In the genomic region with DNA sequence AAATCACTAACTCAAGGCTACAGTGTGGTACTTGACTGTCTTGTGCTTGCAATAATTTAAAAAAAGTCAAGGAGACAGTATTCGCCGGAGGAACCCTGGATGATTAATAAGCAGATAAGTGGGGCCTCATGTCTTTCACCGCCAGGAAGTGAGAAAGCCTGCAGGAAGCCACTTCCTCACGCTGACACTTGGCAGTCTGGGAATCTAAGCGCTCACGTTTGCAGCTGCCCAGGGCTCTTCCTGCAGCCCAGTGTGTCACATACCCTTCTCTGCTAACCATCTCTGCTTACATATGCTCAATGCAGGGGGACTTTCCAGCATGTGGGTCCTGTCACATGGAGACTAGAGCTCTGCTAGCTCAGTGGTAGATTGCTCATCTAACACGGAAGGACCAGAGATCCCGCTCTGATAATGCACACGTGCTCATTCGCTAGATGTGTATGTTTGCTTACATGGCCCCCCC, we compare ENCODE assay signal across 8 mouse cellular contexts. TPM values are rescaled to one million over a fixed set of nuclear protein-coding genes. Genes with fewer than 3 reads are reported as not detected.
A peak's percentile ranks its signal among the peaks of the same experiment; 100 is the strongest.
DNase-seq lines count a peak whose midpoint lies in the region; ATAC-seq and TF ChIP-seq lines count a peak whose summit lies in the region.

No protein-coding gene starts in this region.

- no peaks in the 10 kb centered on the region for H3K79me2 ChIP-seq in C2C12 (ENCODE audit: control insufficient read depth, insufficient read depth)

- no peak overlapping the region for H3K9ac ChIP-seq in hindbrain, embryonic 14.5 days
- H3K9ac ChIP-seq in forebrain, embryonic 15.5 days (replicated peaks), result no peak overlapping the region

- H3K4me3 ChIP-seq in hindbrain, embryonic 10.5 days, result no peak overlapping the region
- H3K4me3 ChIP-seq in hindbrain, embryonic 14.5 days (replicated peaks; ENCODE audit: low read length), result no peak overlapping the region
- H3K4me3 ChIP-seq in C2C12 (ENCODE audit: insufficient read depth, poor library complexity, severe bottlenecking), result no peak overlapping the region
- peak overlapping the region; percentile 82 for H3K4me3 ChIP-seq in megakaryocyte, embryonic 14.5 days (replicated peaks)
- H3K4me3 ChIP-seq in forebrain, embryonic 15.5 days, result no peak overlapping the region

- no peak for ATAC-seq in hindbrain, embryonic 14.5 days (ENCODE audit: low FRiP score)
- no peak for ATAC-seq in forebrain, embryonic 15.5 days (replicated peaks)

- H3K79me3 ChIP-seq in C2C12 (ENCODE audit: low read depth), result no peaks in the 10 kb centered on the region

- no peak overlapping the region for H3K4me2 ChIP-seq in hindbrain, embryonic 14.5 days (replicated peaks)
- H3K4me2 ChIP-seq in forebrain, embryonic 15.5 days (replicated peaks), result no peak overlapping the region

- WGBS in hindbrain, embryonic 10.5 days, result 69% methylated on average over 10 of the region's 10 CpGs
- WGBS in hindbrain, embryonic 14.5 days, result 57% methylated on average over 10 of the region's 10 CpGs
- 72% methylated on average over 10 of the region's 10 CpGs for WGBS in forebrain, embryonic 15.5 days

- no peaks in the 10 kb centered on the region for H3K36me3 ChIP-seq in hindbrain, embryonic 10.5 days
- H3K36me3 ChIP-seq in hindbrain, embryonic 14.5 days (replicated peaks; ENCODE audit: control insufficient read depth, insufficient read depth), result no peaks in the 10 kb centered on the region
- no peaks in the 10 kb centered on the region for H3K36me3 ChIP-seq in C2C12 (ENCODE audit: control insufficient read depth, insufficient read depth)
- H3K36me3 ChIP-seq in megakaryocyte, embryonic 14.5 days (replicated peaks; ENCODE audit: low read length), result peaks cover 55% of the 10 kb centered on the region
- no peaks in the 10 kb centered on the region for H3K36me3 ChIP-seq in forebrain, embryonic 15.5 days

- no peak for DNase-seq in hindbrain, embryonic 10.5 days (ENCODE audit: low spot score)
- DNase-seq in hindbrain, embryonic 14.5 days (ENCODE audit: low spot score), result no peak
- DNase-seq in embryo, embryonic 11 days, result peak; percentile 55
- no peak for DNase-seq in layer of hippocampus, postnatal 36 days
- DNase-seq in right cerebral cortex, adult 18-20 months, result no peak

- peaks cover 70% of the 10 kb centered on the region for H3K4me1 ChIP-seq in hindbrain, embryonic 10.5 days (replicated peaks)
- H3K4me1 ChIP-seq in hindbrain, embryonic 14.5 days (replicated peaks; ENCODE audit: control insufficient read depth, insufficient read depth, low read length), result peaks cover 13% of the 10 kb centered on the region; the same call in 1 of the 2 replicates
- peaks cover 96% of the 10 kb centered on the region for H3K4me1 ChIP-seq in megakaryocyte, embryonic 14.5 days
- H3K4me1 ChIP-seq in forebrain, embryonic 15.5 days, result peaks cover 41% of the 10 kb centered on the region

- H3K27me3 ChIP-seq in hindbrain, embryonic 10.5 days (ENCODE audit: insufficient read depth, poor library complexity, severe bottlenecking), result no peaks in the 10 kb centered on the region
- no peaks in the 10 kb centered on the region for H3K27me3 ChIP-seq in hindbrain, embryonic 14.5 days (ENCODE audit: control insufficient read depth, insufficient read depth, low read length)
- H3K27me3 ChIP-seq in C2C12 (ENCODE audit: control insufficient read depth, insufficient read depth, insufficient read length), result no peaks in the 10 kb centered on the region
- H3K27me3 ChIP-seq in megakaryocyte, embryonic 14.5 days (replicated peaks), result no peaks in the 10 kb centered on the region
- H3K27me3 ChIP-seq in forebrain, embryonic 15.5 days, result no peaks in the 10 kb centered on the region

- 0 out of 2 replicates have a peak overlapping the region, but pooled peaks have one; percentile 0 for H3K27ac ChIP-seq in hindbrain, embryonic 10.5 days
- no peak overlapping the region for H3K27ac ChIP-seq in hindbrain, embryonic 14.5 days
- no peak overlapping the region for H3K27ac ChIP-seq in forebrain, embryonic 15.5 days (replicated peaks)

- peak overlapping the region; percentile 26 for H3ac ChIP-seq in C2C12 (ENCODE audit: control insufficient read depth, insufficient read length, low read depth)

- no peak for TF ChIP-seq CTCF in C2C12 (IDR thresholded peaks at IDR 0.05; ENCODE audit: control insufficient read depth, insufficient read depth, insufficient read length)

- no peaks in the 10 kb centered on the region for H3K9me3 ChIP-seq in hindbrain, embryonic 10.5 days
- no peaks in the 10 kb centered on the region for H3K9me3 ChIP-seq in hindbrain, embryonic 14.5 days (ENCODE audit: control insufficient read depth, low read length)
- no peaks in the 10 kb centered on the region for H3K9me3 ChIP-seq in megakaryocyte, embryonic 14.5 days
- no peaks in the 10 kb centered on the region for H3K9me3 ChIP-seq in forebrain, embryonic 15.5 days

TF ChIP-seq in C2C12, 6 proteins besides CTCF, POLR2A, EP300 and RAD21:
- TF ChIP-seq USF1 (IDR thresholded peaks at IDR 0.05; ENCODE audit: low read depth) (peak; percentile 22), MYOD1 (IDR thresholded peaks at IDR 0.05; ENCODE audit: control insufficient read depth, insufficient read length, low read depth) (peak; percentile 86), MYOG (IDR thresholded peaks at IDR 0.05; ENCODE audit: control insufficient read depth, extremely low read depth, insufficient read length) (no peak)

RNA-seq across cellular contexts. Expression of a gene that starts 20.7 kb away (rescaled TPM):
- 1.3 and 1.9 TPM in 2 replicates for polyA plus RNA-seq in hindbrain, embryonic 10.5 days (2016; fragmentation: Nextera tagmentation; extraction: Ambion mirVana)
- polyA plus RNA-seq in hindbrain, embryonic 14.5 days (2014; fragmentation: Nextera tagmentation; extraction: Ambion mirVana), result 13.2 and 14.5 TPM in 2 replicates
- 0.46 TPM for polyA plus RNA-seq in C2C12 (2012; fragmentation: generic; extraction: Trizol)
- 23.8 and 51.5 TPM in 2 replicates for polyA plus RNA-seq in megakaryocyte, embryonic 14.5 days (2012; ENCODE audit: insufficient read depth, low replicate concordance)
- 10 to 100 TPM; 27.2 to 30.7 TPM for total RNA-seq in layer of hippocampus, postnatal 36 days (2021)
- polyA plus RNA-seq in forebrain, embryonic 15.5 days (2015; fragmentation: Nextera tagmentation; extraction: Ambion mirVana), result 10.9 TPM in 2 replicates

RNA-seq across cellular contexts. Expression of a gene that starts 37.2 kb away (rescaled TPM):
- 20.9 and 23.9 TPM in 2 replicates for polyA plus RNA-seq in hindbrain, embryonic 10.5 days (2016; fragmentation: Nextera tagmentation; extraction: Ambion mirVana)
- polyA plus RNA-seq in hindbrain, embryonic 14.5 days (2014; fragmentation: Nextera tagmentation; extraction: Ambion mirVana), result 21.8 and 26.4 TPM in 2 replicates
- 10.7 TPM for polyA plus RNA-seq in C2C12 (2012; fragmentation: generic; extraction: Trizol)
- 77.8 and 102 TPM in 2 replicates for polyA plus RNA-seq in megakaryocyte, embryonic 14.5 days (2012; ENCODE audit: insufficient read depth, low replicate concordance)
- 10 to 100 TPM; 34.1 to 36.2 TPM for total RNA-seq in layer of hippocampus, postnatal 36 days (2021)
- polyA plus RNA-seq in forebrain, embryonic 15.5 days (2015; fragmentation: Nextera tagmentation; extraction: Ambion mirVana), result 34.7 and 35.0 TPM in 2 replicates

RNA-seq across cellular contexts. Expression of a gene that starts 41.0 kb away (rescaled TPM):
- 117 and 126 TPM in 2 replicates for polyA plus RNA-seq in hindbrain, embryonic 10.5 days (2016; fragmentation: Nextera tagmentation; extraction: Ambion mirVana)
- polyA plus RNA-seq in hindbrain, embryonic 14.5 days (2014; fragmentation: Nextera tagmentation; extraction: Ambion mirVana), result 62.6 and 72.1 TPM in 2 replicates
- 79.6 TPM for polyA plus RNA-seq in C2C12 (2012; fragmentation: generic; extraction: Trizol)
- 141 and 205 TPM in 2 replicates for polyA plus RNA-seq in megakaryocyte, embryonic 14.5 days (2012; ENCODE audit: insufficient read depth, low replicate concordance)
- total RNA-seq in layer of hippocampus, postnatal 36 days (2021), result 10 to 100 TPM; 52.6 to 57.5 TPM
- 72.7 and 75.5 TPM in 2 replicates for polyA plus RNA-seq in forebrain, embryonic 15.5 days (2015; fragmentation: Nextera tagmentation; extraction: Ambion mirVana)

RNA-seq across cellular contexts. Expression of a gene that starts 42.8 kb away (rescaled TPM):
- polyA plus RNA-seq in hindbrain, embryonic 10.5 days (2016; fragmentation: Nextera tagmentation; extraction: Ambion mirVana), result 57.5 and 71.8 TPM in 2 replicates
- 59.5 and 61.7 TPM in 2 replicates for polyA plus RNA-seq in hindbrain, embryonic 14.5 days (2014; fragmentation: Nextera tagmentation; extraction: Ambion mirVana)
- polyA plus RNA-seq in C2C12 (2012; fragmentation: generic; extraction: Trizol), result 40.7 TPM
- polyA plus RNA-seq in megakaryocyte, embryonic 14.5 days (2012; ENCODE audit: insufficient read depth, low replicate concordance), result 437 and 1,468 TPM in 2 replicates
- 10 to 100 TPM; 32.6 to 40.8 TPM for total RNA-seq in layer of hippocampus, postnatal 36 days (2021)
- 106 and 109 TPM in 2 replicates for polyA plus RNA-seq in forebrain, embryonic 15.5 days (2015; fragmentation: Nextera tagmentation; extraction: Ambion mirVana)
